Mouse (Mus musculus) liver, embryonic 11.5 days (tissue): Measurements from ENCODE around the gene Rbbp5. TPM values are rescaled to one million over a fixed set of nuclear protein-coding genes. Genes with fewer than 3 reads are reported as not detected.
A peak's percentile ranks its signal among the peaks of the same experiment; 100 is the strongest.

Source experiments
- ATAC-seq: fragments of 200-750 bp; cut with Nextera tagmentation; replicated peaks from 2 replicates; pipeline ENCODE4 v1.8.0; 2017; ENCODE audit warnings: moderate number of reproducible peaks, mild to moderate bottlenecking, moderate TSS enrichment, moderate library complexity; ENCODE audit not compliant: low FRiP score
- DNase-seq: peaks from one replicate; pipeline ENCODE4 v3.0.0-alpha.2; 2017; ENCODE audit warnings: low spot score
- H3K27ac ChIP-seq: fragments of 300-500 bp; sonication (generic); 2 replicates; pipeline ENCODE4 v1.5.1; 2014; ENCODE audit warnings: mild to moderate bottlenecking, low read depth, low read length, control low read depth
- H3K27me3 ChIP-seq: fragments of 300-500 bp; sonication (generic); replicated peaks from 2 replicates; pipeline ENCODE4 v1.6.1; 2014; ENCODE audit warnings: low read length, mixed read lengths; ENCODE audit not compliant: control insufficient read depth, insufficient read depth
- H3K36me3 ChIP-seq: fragments of 300-500 bp; sonication (generic); 2 replicates; pipeline ENCODE4 v1.6.1; 2014; ENCODE audit warnings: mild to moderate bottlenecking, low read length, moderate library complexity, mixed read lengths; ENCODE audit not compliant: control insufficient read depth, insufficient read depth
- H3K4me1 ChIP-seq: fragments of 300-500 bp; sonication (generic); replicated peaks from 2 replicates; pipeline ENCODE4 v1.6.1; 2014; ENCODE audit warnings: low read length, mixed read lengths; ENCODE audit not compliant: control insufficient read depth, insufficient read depth
- H3K4me2 ChIP-seq: fragments of 300-500 bp; sonication (generic); 2 replicates; pipeline ENCODE4 v1.6.1; 2014; ENCODE audit warnings: mild to moderate bottlenecking, control low read depth, moderate library complexity
- H3K4me3 ChIP-seq: fragments of 300-500 bp; sonication (generic); 2 replicates; pipeline ENCODE4 v1.5.1; 2014; ENCODE audit warnings: low read depth, low read length, control low read depth
- H3K9ac ChIP-seq: fragments of 300-500 bp; sonication (generic); 2 replicates; pipeline ENCODE4 v1.6.1; 2014; ENCODE audit warnings: low read depth, low read length, control low read depth
- H3K9me3 ChIP-seq: fragments of 300-500 bp; sonication (generic); 2 replicates; pipeline ENCODE4 v1.6.1; 2016; ENCODE audit warnings: low read length, inconsistent platforms, mixed read lengths; ENCODE audit not compliant: control insufficient read depth
- WGBS: fragments of 180-500 bp; shearing (Covaris S2); extraction: QIAGEN DNeasy Blood & Tissue Kit; methylation state at CpG from one replicate; pipeline ENCODE4 v1.1.7; 2014; 5-methylcytosine and 5-hydroxymethylcytosine counted together
- polyA plus RNA-seq: library from polyadenylated mRNA; unstranded; fragments of >200 nt; fragmentation: Nextera tagmentation; extraction: Ambion mirVana; gene quantifications from 2 replicates; pipeline ENCODE4 v1.2.1, GENCODE M21; 2014

The Rbbp5 gene
- 46.6 and 53.8 TPM in 2 replicates for polyA plus RNA-seq

GRCm38 (mm10) chr1:132476928-132477691, at the start of gene Rbbp5:
TSS of gene Rbbp5 (plus strand) at chr1:132477365.
- Histone ChIP-seq H3K9ac (peak within 1 kb of the TSS; percentile 86), H3K27me3 (no peaks in the 10 kb centered on the region), H3K4me2 (peak within 1 kb of the TSS; percentile 88), H3K4me3 (peak within 1 kb of the TSS; percentile 90), H3K4me1 (peaks cover 13% of the 10 kb centered on the region; the same call in 1 of the 2 replicates), H3K9me3 (no peaks in the 10 kb centered on the region), H3K27ac (peak within 1 kb of the TSS; percentile 70), H3K36me3 (no peaks in the 10 kb centered on the region)
- DNase-seq (peak; percentile 83), ATAC-seq (peak; percentile 92)
- WGBS, result under 1% methylated on average over 43 of the region's 43 CpGs

- H3K4me1 ChIP-seq, result no peaks in the 10 kb centered on the region
- ATAC-seq (no peak), DNase-seq (no peak)
- H3K9ac ChIP-seq, result no peak overlapping the region
- H3K4me3 ChIP-seq, result no peak overlapping the region
- H3K36me3 ChIP-seq, result 0 out of 2 replicates have a peak, but pooled peaks cover 2% of the 10 kb centered on the region
- H3K27ac ChIP-seq, result no peak overlapping the region
- no peaks in the 10 kb centered on the region for H3K27me3 ChIP-seq
- H3K4me2 ChIP-seq, result no peak overlapping the region
- H3K9me3 ChIP-seq, result no peaks in the 10 kb centered on the region
- WGBS, result 77% methylated on average over 3 of the region's 3 CpGs
Observed at GRCm38 (mm10) chr1:132430818-132431217, 46.3 kb upstream of the Rbbp5 start.

GRCm38 (mm10) chr1:132431716-132432115, 45.4 kb upstream of the Rbbp5 start:
- Histone ChIP-seq H3K36me3 (0 out of 2 replicates have a peak, but pooled peaks cover 2% of the 10 kb centered on the region), H3K4me1 (no peaks in the 10 kb centered on the region), H3K9me3 (no peaks in the 10 kb centered on the region), H3K27ac (no peak overlapping the region), H3K4me3 (no peak overlapping the region), H3K9ac (no peak overlapping the region), H3K4me2 (no peak overlapping the region), H3K27me3 (no peaks in the 10 kb centered on the region)
- no peak for ATAC-seq
- no peak for DNase-seq
- 73% methylated on average over 9 of the region's 9 CpGs for WGBS

- Histone ChIP-seq H3K36me3 (0 out of 2 replicates have a peak, but pooled peaks cover 2% of the 10 kb centered on the region), H3K9ac (no peak overlapping the region), H3K4me1 (no peaks in the 10 kb centered on the region), H3K27ac (no peak overlapping the region), H3K4me2 (no peak overlapping the region), H3K4me3 (no peak overlapping the region), H3K27me3 (no peaks in the 10 kb centered on the region), H3K9me3 (no peaks in the 10 kb centered on the region)
- DNase-seq, result no peak
- 89% methylated on average over 5 of the region's 5 CpGs for WGBS
- ATAC-seq, result no peak
Observed at GRCm38 (mm10) chr1:132433349-132433748, 43.8 kb upstream of the Rbbp5 start.

- ATAC-seq, result no peak
- Histone ChIP-seq H3K4me1 (no peaks in the 10 kb centered on the region), H3K9me3 (no peaks in the 10 kb centered on the region), H3K27ac (no peak overlapping the region), H3K4me2 (no peak overlapping the region), H3K36me3 (0 out of 2 replicates have a peak, but pooled peaks cover 2% of the 10 kb centered on the region), H3K27me3 (no peaks in the 10 kb centered on the region), H3K4me3 (no peak overlapping the region), H3K9ac (no peak overlapping the region)
- 93% methylated on average over 12 of the region's 12 CpGs for WGBS
- no peak for DNase-seq
Observed at GRCm38 (mm10) chr1:132434032-132434431, 43.1 kb upstream of the Rbbp5 start.

GRCm38 (mm10) chr1:132436320-132436958, 40.7 kb upstream of the Rbbp5 start:
- H3K9me3 ChIP-seq, result no peaks in the 10 kb centered on the region; the same call in 1 of the 2 replicates
- H3K4me2 ChIP-seq, result no peak overlapping the region
- H3K27me3 ChIP-seq, result no peaks in the 10 kb centered on the region
- DNase-seq (no peak), ATAC-seq (no peak)
- no peak overlapping the region for H3K27ac ChIP-seq
- no peak overlapping the region for H3K4me3 ChIP-seq
- peaks cover 9% of the 10 kb centered on the region for H3K36me3 ChIP-seq
- H3K9ac ChIP-seq, result no peak overlapping the region
- 75% methylated on average over 4 of the region's 4 CpGs for WGBS
- no peaks in the 10 kb centered on the region for H3K4me1 ChIP-seq

GRCm38 (mm10) chr1:132436960-132437359, 40.2 kb upstream of the Rbbp5 start:
- no peak for DNase-seq
- WGBS, result 85% methylated on average over 1 of the region's 1 CpGs

GRCm38 (mm10) chr1:132437389-132437788, 39.8 kb upstream of the Rbbp5 start:
- H3K4me2 ChIP-seq, result no peak overlapping the region

More at GRCm38 (mm10) chr1:132436960-132437359, 40.2 kb upstream of the Rbbp5 start:
- no peaks in the 10 kb centered on the region; the same call in 1 of the 2 replicates for H3K9me3 ChIP-seq
- H3K4me3 ChIP-seq, result no peak overlapping the region
- H3K27ac ChIP-seq, result no peak overlapping the region
- H3K4me2 ChIP-seq, result no peak overlapping the region
- H3K36me3 ChIP-seq, result peaks cover 9% of the 10 kb centered on the region
- H3K9ac ChIP-seq, result no peak overlapping the region
- ATAC-seq, result no peak
- no peaks in the 10 kb centered on the region for H3K4me1 ChIP-seq
- H3K27me3 ChIP-seq, result no peaks in the 10 kb centered on the region

More at GRCm38 (mm10) chr1:132437389-132437788, 39.8 kb upstream of the Rbbp5 start:
- Histone ChIP-seq H3K4me3 (no peak overlapping the region), H3K9ac (no peak overlapping the region), H3K9me3 (no peaks in the 10 kb centered on the region; the same call in 1 of the 2 replicates), H3K27me3 (no peaks in the 10 kb centered on the region), H3K36me3 (peaks cover 9% of the 10 kb centered on the region), H3K27ac (no peak overlapping the region), H3K4me1 (no peaks in the 10 kb centered on the region)
- no peak for DNase-seq
- no peak for ATAC-seq
- WGBS, result 70% methylated on average over 5 of the region's 5 CpGs
